Mouse (Mus musculus): ENCODE results near the gene Ap4b1. TPM values are rescaled to one million over a fixed set of nuclear protein-coding genes. Genes with fewer than 3 reads are reported as not detected.

Ap4b1 gene
- polyA plus RNA-seq, 1 experiment from 2014 or later: 22.8 TPM

- H3K4me1 ChIP-seq (ENCODE audit: control insufficient read depth, insufficient read depth, low read length): no peaks in the 10 kb centered on the region
- H3K4me3 ChIP-seq (ENCODE audit: low read depth, low read length): no peak overlapping the region
- no peak overlapping the region for H3K27ac ChIP-seq (ENCODE audit: low read depth, low read length)
- H3K36me3 ChIP-seq (ENCODE audit: control insufficient read depth, insufficient read depth, low read length): no peaks in the 10 kb centered on the region
- no peaks in the 10 kb centered on the region for H3K27me3 ChIP-seq (ENCODE audit: control insufficient read depth, insufficient read depth, low read length)
- ATAC-seq (ENCODE audit: low FRiP score) (no peak), DNase-seq (ENCODE audit: low spot score, missing footprints) (no peak)
- no peak overlapping the region for H3K4me2 ChIP-seq
- no peaks in the 10 kb centered on the region for H3K9me3 ChIP-seq (ENCODE audit: control insufficient read depth, low read length)
- WGBS: 98% methylated on average over 6 of the region's 6 CpGs
- H3K9ac ChIP-seq (ENCODE audit: low read length): no peak overlapping the region
Observed at GRCm38 (mm10) chr3:103857977-103858563, 48.8 kb downstream of the Ap4b1 start.

GRCm38 (mm10) chr3:103858881-103859801 is 49.8 kb downstream of the Ap4b1 start, which contains the start of gene Ptpn22:
Ptpn22 (plus strand) TSS chr3:103859795.
- no peak for DNase-seq (ENCODE audit: low spot score, missing footprints)

GRCm38 (mm10) chr3:103859851-103860391 is 50.6 kb downstream of the Ap4b1 start:
- Histone ChIP-seq H3K4me2 (no peak overlapping the region), H3K4me1 (ENCODE audit: control insufficient read depth, insufficient read depth, low read length) (no peaks in the 10 kb centered on the region), H3K27ac (ENCODE audit: low read depth, low read length) (no peak overlapping the region), H3K36me3 (ENCODE audit: control insufficient read depth, insufficient read depth, low read length) (no peaks in the 10 kb centered on the region), H3K27me3 (ENCODE audit: control insufficient read depth, insufficient read depth, low read length) (no peaks in the 10 kb centered on the region), H3K4me3 (ENCODE audit: low read depth, low read length) (no peak overlapping the region), H3K9ac (ENCODE audit: low read length) (no peak overlapping the region), H3K9me3 (ENCODE audit: control insufficient read depth, low read length) (no peaks in the 10 kb centered on the region)
- ATAC-seq (ENCODE audit: low FRiP score) (no peak), DNase-seq (ENCODE audit: low spot score, missing footprints) (no peak)
- WGBS: 76% methylated on average over 6 of the region's 6 CpGs

More at GRCm38 (mm10) chr3:103858881-103859801, 49.8 kb downstream of the Ap4b1 start, which contains the start of gene Ptpn22:
- Histone ChIP-seq H3K27ac (ENCODE audit: low read depth, low read length) (no peak within 1 kb of the TSS), H3K36me3 (ENCODE audit: control insufficient read depth, insufficient read depth, low read length) (no peaks in the 10 kb centered on the region), H3K4me3 (ENCODE audit: low read depth, low read length) (no peak within 1 kb of the TSS), H3K9ac (ENCODE audit: low read length) (no peak within 1 kb of the TSS), H3K4me2 (no peak within 1 kb of the TSS), H3K4me1 (ENCODE audit: control insufficient read depth, insufficient read depth, low read length) (no peaks in the 10 kb centered on the region), H3K27me3 (ENCODE audit: control insufficient read depth, insufficient read depth, low read length) (no peaks in the 10 kb centered on the region), H3K9me3 (ENCODE audit: control insufficient read depth, low read length) (no peaks in the 10 kb centered on the region)
- WGBS: 77% methylated on average over 12 of the region's 12 CpGs
- ATAC-seq (ENCODE audit: low FRiP score): no peak

- Histone ChIP-seq H3K9ac (ENCODE audit: low read length) (no peak overlapping the region), H3K4me1 (ENCODE audit: control insufficient read depth, insufficient read depth, low read length) (no peaks in the 10 kb centered on the region), H3K4me3 (ENCODE audit: low read depth, low read length) (no peak overlapping the region), H3K36me3 (ENCODE audit: control insufficient read depth, insufficient read depth, low read length) (no peaks in the 10 kb centered on the region), H3K9me3 (ENCODE audit: control insufficient read depth, low read length) (no peaks in the 10 kb centered on the region), H3K27me3 (ENCODE audit: control insufficient read depth, insufficient read depth, low read length) (no peaks in the 10 kb centered on the region), H3K4me2 (no peak overlapping the region), H3K27ac (ENCODE audit: low read depth, low read length) (no peak overlapping the region)
- DNase-seq (ENCODE audit: low spot score, missing footprints): no peak
- 85% methylated on average over 4 of the region's 4 CpGs for WGBS
- no peak for ATAC-seq (ENCODE audit: low FRiP score)
Observed at GRCm38 (mm10) chr3:103862721-103863220, 53.5 kb downstream of the Ap4b1 start.

DNA sequence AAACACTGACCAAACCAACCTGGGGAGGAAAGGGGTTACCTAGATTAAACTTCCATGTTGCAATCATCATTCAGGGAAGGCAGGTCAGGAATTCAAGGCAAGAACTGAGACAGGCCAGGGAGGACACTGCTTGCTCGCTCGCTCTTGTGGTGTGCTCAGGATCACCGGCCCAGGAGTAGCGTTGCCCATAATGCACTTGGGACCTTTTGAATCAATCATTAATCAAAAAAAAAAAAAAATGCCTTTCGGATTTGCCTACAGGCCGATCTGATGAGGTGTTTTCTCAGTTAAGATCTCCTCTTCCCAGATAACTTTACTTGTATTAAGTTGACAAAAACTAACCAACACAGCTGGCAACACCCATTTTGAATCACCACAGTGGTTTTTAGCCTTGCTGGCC is 54.9 kb downstream of the Ap4b1 start:
- DNase-seq (ENCODE audit: low spot score, missing footprints) (no peak), ATAC-seq (ENCODE audit: low FRiP score) (no peak)
- Histone ChIP-seq H3K4me3 (ENCODE audit: low read depth, low read length) (no peak overlapping the region), H3K4me1 (ENCODE audit: control insufficient read depth, insufficient read depth, low read length) (no peaks in the 10 kb centered on the region), H3K36me3 (ENCODE audit: control insufficient read depth, insufficient read depth, low read length) (no peaks in the 10 kb centered on the region), H3K27me3 (ENCODE audit: control insufficient read depth, insufficient read depth, low read length) (no peaks in the 10 kb centered on the region), H3K27ac (ENCODE audit: low read depth, low read length) (no peak overlapping the region), H3K4me2 (no peak overlapping the region), H3K9me3 (ENCODE audit: control insufficient read depth, low read length) (no peaks in the 10 kb centered on the region), H3K9ac (ENCODE audit: low read length) (no peak overlapping the region)
- WGBS: 86% methylated on average over 6 of the region's 6 CpGs

- ATAC-seq (ENCODE audit: low FRiP score) (no peak), DNase-seq (ENCODE audit: low spot score, missing footprints) (peak; percentile 17)
- 91% methylated on average over 5 of the region's 5 CpGs for WGBS
- Histone ChIP-seq H3K9ac (ENCODE audit: low read length) (no peak overlapping the region), H3K4me1 (ENCODE audit: control insufficient read depth, insufficient read depth, low read length) (no peaks in the 10 kb centered on the region), H3K27me3 (ENCODE audit: control insufficient read depth, insufficient read depth, low read length) (no peaks in the 10 kb centered on the region), H3K4me3 (ENCODE audit: low read depth, low read length) (no peak overlapping the region), H3K4me2 (no peak overlapping the region), H3K36me3 (ENCODE audit: control insufficient read depth, insufficient read depth, low read length) (no peaks in the 10 kb centered on the region), H3K27ac (ENCODE audit: low read depth, low read length) (no peak overlapping the region), H3K9me3 (ENCODE audit: control insufficient read depth, low read length) (no peaks in the 10 kb centered on the region)
Observed at GRCm38 (mm10) chr3:103867424-103867971, 58.2 kb downstream of the Ap4b1 start.

- H3K9ac ChIP-seq (ENCODE audit: low read length): no peak overlapping the region
- no peaks in the 10 kb centered on the region for H3K27me3 ChIP-seq (ENCODE audit: control insufficient read depth, insufficient read depth, low read length)
- H3K4me1 ChIP-seq (ENCODE audit: control insufficient read depth, insufficient read depth, low read length): no peaks in the 10 kb centered on the region
- no peak for ATAC-seq (ENCODE audit: low FRiP score)
- H3K4me2 ChIP-seq: no peak overlapping the region
- no peaks in the 10 kb centered on the region for H3K9me3 ChIP-seq (ENCODE audit: control insufficient read depth, low read length)
- no peak overlapping the region for H3K4me3 ChIP-seq (ENCODE audit: low read depth, low read length)
- H3K27ac ChIP-seq (ENCODE audit: low read depth, low read length): no peak overlapping the region
- DNase-seq (ENCODE audit: low spot score, missing footprints): no peak
- H3K36me3 ChIP-seq (ENCODE audit: control insufficient read depth, insufficient read depth, low read length): no peaks in the 10 kb centered on the region
- 88% methylated on average over 4 of the region's 4 CpGs for WGBS
Observed at GRCm38 (mm10) chr3:103868008-103868407, 58.7 kb downstream of the Ap4b1 start.
